Mouse (Mus musculus): ENCODE measurements around the gene Slc37a2. TPM values are rescaled to one million over a fixed set of nuclear protein-coding genes. Genes with fewer than 3 reads are reported as not detected.
"Not testable (repeated sequence)": the region's sequence is repeated elsewhere in the genome, so short reads cannot be mapped to it uniquely, and the experiment has no call there.

The Slc37a2 gene
- total RNA-seq (2022), result 1 to 10 TPM; 1.1 to 8.8 (median 5.2) TPM

GRCm38 (mm10) chr9:37255149-37255888, at the start of gene Slc37a2:
Gene Slc37a2, minus strand, starts transcription at chr9:37255738.
- DNase-seq (ENCODE audit: low spot score in 2 of 2), result peak; percentile 77 to 78

- DNase-seq (ENCODE audit: low spot score in 2 of 2), result no peak
These were observed 46.2 kb upstream of the Slc37a2 start for GRCm38 (mm10) chr9:37301720-37302119.

GRCm38 (mm10) chr9:37300501-37300900, 45.0 kb upstream of the Slc37a2 start:
- not testable (repeated sequence) for DNase-seq (ENCODE audit: low spot score in 2 of 2)

GRCm38 (mm10) chr9:37295586-37295985, 40.0 kb upstream of the Slc37a2 start:
- DNase-seq (ENCODE audit: low spot score in 2 of 2), result no peak

GRCm38 (mm10) chr9:37266622-37267021, 11.1 kb upstream of the Slc37a2 start:
- DNase-seq (ENCODE audit: low spot score in 2 of 2), result no peak

GRCm38 (mm10) chr9:37255889-37256225, 319 bp upstream of the Slc37a2 start:
- DNase-seq (ENCODE audit: low spot score in 2 of 2), result peak in 1 of 2 experiments; percentile 44

GRCm38 (mm10) chr9:37254531-37255110, 917 bp downstream of the Slc37a2 start:
- DNase-seq (ENCODE audit: low spot score in 2 of 2), result no peak

- DNase-seq (ENCODE audit: low spot score in 2 of 2), result no peak
These were observed 4.9 kb downstream of the Slc37a2 start for GRCm38 (mm10) chr9:37250631-37251030.

GRCm38 (mm10) chr9:37249976-37250375, 5.6 kb downstream of the Slc37a2 start:
- DNase-seq (ENCODE audit: low spot score in 2 of 2), result no peak

GRCm38 (mm10) chr9:37248381-37248906, 7.1 kb downstream of the Slc37a2 start:
- DNase-seq (ENCODE audit: low spot score in 2 of 2), result no peak

GRCm38 (mm10) chr9:37247429-37247828, 8.1 kb downstream of the Slc37a2 start:
- DNase-seq (ENCODE audit: low spot score in 2 of 2), result no peak

GRCm38 (mm10) chr9:37245810-37246209, 9.7 kb downstream of the Slc37a2 start:
- no peak for DNase-seq (ENCODE audit: low spot score in 2 of 2)

- no peak for DNase-seq (ENCODE audit: low spot score in 2 of 2)
These were observed 10.1 kb downstream of the Slc37a2 start for GRCm38 (mm10) chr9:37245404-37245803.

- no peak for DNase-seq (ENCODE audit: low spot score in 2 of 2)
These were observed 10.9 kb downstream of the Slc37a2 start for GRCm38 (mm10) chr9:37244600-37244999.

GRCm38 (mm10) chr9:37242764-37243163, 12.8 kb downstream of the Slc37a2 start:
- no peak for DNase-seq (ENCODE audit: low spot score in 2 of 2)

- DNase-seq (ENCODE audit: low spot score in 2 of 2), result no peak
These were observed 19.4 kb downstream of the Slc37a2 start for GRCm38 (mm10) chr9:37235951-37236737.

GRCm38 (mm10) chr9:37232201-37233195, 23.0 kb downstream of the Slc37a2 start:
- DNase-seq (ENCODE audit: low spot score in 2 of 2), result no peak

- no peak for DNase-seq (ENCODE audit: low spot score in 2 of 2)
These were observed 24.9 kb downstream of the Slc37a2 start for GRCm38 (mm10) chr9:37230486-37231195.

- peak; percentile 52 to 62 for DNase-seq (ENCODE audit: low spot score in 2 of 2)
These were observed 25.6 kb downstream of the Slc37a2 start for GRCm38 (mm10) chr9:37229880-37230325.

- DNase-seq (ENCODE audit: low spot score in 2 of 2), result no peak
These were observed 30.0 kb downstream of the Slc37a2 start for GRCm38 (mm10) chr9:37225581-37225980.
